Mouse (Mus musculus) gastrocnemius, adult 8-10 months (tissue): ENCODE data around the gene Gng12. TPM values are rescaled to one million over a fixed set of nuclear protein-coding genes. Genes with fewer than 3 reads are reported as not detected.
"Not testable (repeated sequence)": the region's sequence is repeated elsewhere in the genome, so short reads cannot be mapped to it uniquely, and the experiment has no call there.

Experiments
- DNase-seq, 2 experiments: peaks; one replicate each; pipeline ENCODE4 v3.0.0; 2022; ENCODE audit warnings: low spot score in 2 of 2
- total RNA-seq, 4 experiments: library from RNA; stranded (reverse); gene quantifications; 2 replicates each; pipeline ENCODE4 v1.2.4; 2022

Gng12 gene
- total RNA-seq, 4 experiments from 2014 or later: 24.1 to 33.9 (median 29.3) TPM

GRCm38 (mm10) chr6:66989037-66989436, 92.8 kb downstream of the Gng12 start:
- no peak for DNase-seq

GRCm38 (mm10) chr6:66989518-66989917, 93.3 kb downstream of the Gng12 start:
- DNase-seq: no peak

- no peak for DNase-seq
Observed at GRCm38 (mm10) chr6:66992232-66992631, 96.0 kb downstream of the Gng12 start.

DNA sequence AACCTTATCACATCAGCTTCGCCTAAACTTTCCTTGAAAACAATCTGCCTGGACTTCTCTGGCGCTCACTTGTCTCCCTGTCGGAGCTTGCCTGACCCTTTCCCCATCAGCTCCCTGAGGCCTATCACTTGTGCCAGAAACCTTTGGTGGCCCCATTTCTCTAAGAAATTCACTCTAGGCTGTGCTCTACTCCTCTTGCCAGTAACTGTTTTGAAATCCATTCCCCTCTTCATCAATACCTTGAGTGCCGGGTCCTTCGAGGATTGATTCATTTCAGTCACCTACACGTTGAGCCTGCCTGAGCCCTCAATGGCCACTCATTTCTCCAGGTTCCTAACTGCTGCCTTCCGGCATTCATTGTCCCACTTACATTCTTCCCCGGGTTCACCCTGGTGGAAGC, 96.6 kb downstream of the Gng12 start:
- DNase-seq: no peak

DNA sequence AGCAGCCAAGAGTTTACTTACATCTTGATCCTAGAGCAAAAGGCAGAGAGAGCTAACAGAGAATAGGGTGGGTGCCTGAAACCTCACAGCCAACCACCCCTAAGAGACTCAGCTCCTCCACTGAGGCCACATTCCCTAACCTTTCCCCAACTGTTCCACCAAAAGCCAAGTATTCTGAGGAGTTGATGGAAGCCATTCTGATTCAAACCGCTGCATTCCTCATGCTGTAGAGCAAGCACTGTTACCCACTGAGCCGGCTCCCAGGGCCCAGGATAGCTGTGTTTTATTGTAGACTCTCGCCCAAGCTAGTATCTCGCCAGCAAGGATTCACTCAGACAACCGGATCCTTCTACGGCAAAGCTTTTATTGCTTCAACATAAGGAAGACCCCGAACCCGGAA, 98.8 kb downstream of the Gng12 start:
- DNase-seq: no peak

DNA sequence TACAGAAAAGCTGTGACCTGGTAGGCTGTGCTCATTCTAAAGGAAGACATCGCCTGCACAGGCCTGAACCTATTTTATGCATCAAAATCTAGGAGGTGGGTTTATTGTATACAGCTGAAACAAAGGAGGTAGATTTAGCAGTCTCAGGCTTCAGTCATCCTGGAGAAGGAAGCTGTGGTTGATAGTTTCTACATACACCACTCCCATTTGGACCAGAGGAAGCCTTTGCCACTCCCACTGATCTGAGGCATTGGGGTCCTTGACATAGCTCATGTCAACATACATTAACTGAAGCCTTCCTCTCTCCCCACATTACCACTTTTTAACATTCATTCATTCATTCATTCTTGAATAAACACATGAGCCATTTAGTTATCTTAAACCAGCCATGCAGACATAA, 99.6 kb downstream of the Gng12 start:
- no peak for DNase-seq

DNA sequence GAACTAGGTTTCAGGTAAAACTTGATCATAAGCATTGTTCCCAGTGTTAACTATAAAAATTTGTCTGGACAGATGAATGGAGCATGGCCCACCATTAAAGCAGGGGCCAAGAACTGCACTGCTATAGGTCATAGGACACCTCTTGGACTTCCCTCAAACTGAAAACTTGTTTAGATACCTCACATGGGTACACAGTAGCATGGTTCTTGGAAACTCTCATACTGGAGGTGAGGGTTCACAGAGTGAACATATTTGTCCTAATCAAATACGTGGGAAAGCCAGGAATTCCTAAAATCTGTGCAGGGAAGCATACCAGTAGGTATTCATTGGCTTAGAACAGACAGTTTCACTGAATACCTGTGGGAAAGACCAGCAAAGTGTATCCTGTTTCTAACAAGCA, 100.1 kb downstream of the Gng12 start:
- no peak for DNase-seq

DNA sequence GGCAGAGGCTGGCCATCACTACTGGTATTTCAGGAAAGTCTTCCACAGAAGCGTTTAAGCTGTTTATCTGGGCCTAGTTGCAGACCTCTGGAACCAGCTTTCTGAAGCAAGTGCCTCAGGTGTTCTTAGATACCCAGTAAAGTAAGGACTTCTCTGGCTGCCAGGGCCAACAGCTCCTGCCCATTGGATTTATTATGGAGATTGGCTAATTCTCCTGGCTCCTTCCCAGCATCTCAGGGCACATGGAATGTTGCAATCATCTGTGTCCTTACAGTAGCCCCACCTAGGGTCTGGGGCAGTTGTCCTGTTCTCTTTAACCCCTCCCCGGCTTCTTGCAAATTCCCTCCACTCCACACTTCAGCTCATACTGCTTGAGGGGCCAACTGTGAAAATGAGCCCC, 102.4 kb downstream of the Gng12 start:
- DNase-seq: no peak

- no peak for DNase-seq
Observed at GRCm38 (mm10) chr6:66999800-67000199, 103.6 kb downstream of the Gng12 start.

- DNase-seq: no peak
Observed at GRCm38 (mm10) chr6:67009888-67010287, 113.7 kb downstream of the Gng12 start.

DNA sequence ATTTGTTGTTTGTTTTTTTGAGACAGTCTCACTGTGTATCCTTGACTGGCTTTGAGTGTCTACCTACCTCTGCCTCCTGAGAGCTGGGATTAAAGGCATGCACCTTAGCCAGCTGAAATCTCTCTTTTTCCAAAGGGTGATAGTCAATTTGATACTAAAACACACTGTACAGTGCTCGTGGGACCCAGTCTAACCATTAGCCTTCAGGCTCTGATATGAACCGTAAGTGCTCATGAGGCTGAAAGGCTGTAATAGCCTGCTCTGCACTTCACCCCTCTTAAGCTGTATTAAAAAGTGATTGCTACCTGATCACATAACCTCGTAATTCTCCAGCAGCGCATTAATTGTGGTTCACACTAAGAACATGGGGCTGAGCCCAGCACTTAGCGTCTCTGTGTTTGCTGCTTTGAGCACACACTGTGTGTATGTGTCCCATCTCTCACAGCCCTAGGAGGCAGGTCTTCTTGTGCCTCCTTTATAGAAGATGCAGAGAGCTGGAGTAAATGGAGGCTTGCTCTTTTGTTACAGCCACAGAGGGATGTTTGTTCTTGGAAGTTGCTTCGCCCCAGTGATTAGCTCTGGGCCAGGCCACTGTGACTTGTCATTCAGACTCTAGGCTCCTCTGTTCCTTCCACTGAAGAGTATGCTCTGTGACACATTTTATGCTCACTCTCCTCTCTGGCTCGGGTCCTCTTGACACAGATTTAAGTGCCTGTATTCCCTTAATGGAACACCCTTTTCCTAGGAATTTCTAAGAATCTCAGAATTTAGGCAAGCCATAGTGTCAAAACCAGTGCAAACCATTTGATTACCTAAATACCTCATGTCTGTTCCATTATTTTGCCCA, 114.4 kb downstream of the Gng12 start:
- no peak for DNase-seq

- DNase-seq: no peak
Observed at GRCm38 (mm10) chr6:67011217-67011518, 115.0 kb downstream of the Gng12 start.

DNA sequence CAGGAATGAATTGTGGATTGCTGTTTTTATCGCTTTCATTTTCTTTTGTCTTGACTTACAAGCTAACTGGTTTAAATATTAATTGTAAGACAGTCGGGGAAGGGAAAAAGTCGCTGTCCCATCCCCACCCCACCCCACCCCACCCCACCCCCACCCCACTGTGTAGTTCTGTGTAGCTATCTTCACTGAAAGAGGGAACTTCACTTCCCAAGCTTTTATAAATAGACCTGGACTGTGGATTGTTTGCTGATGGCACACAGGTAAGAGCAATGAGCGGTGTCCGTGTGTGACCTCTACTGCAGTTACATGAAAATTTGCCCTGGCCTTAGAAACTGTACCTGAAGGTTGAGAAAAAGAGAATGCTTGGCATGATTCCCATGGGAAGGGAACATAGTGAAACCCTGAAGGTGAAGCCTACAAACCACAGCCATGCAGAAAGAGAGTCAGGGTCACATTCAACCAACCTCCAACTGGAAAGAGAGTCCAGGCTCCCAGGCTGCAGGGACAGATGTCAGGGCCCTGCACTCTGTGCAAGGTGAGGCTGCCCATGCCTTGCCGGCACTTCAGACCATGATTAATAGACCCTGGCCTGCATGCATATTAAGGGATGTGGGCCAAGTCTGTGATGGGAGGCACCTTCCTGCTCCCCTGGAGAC, 117.2 kb downstream of the Gng12 start:
- DNase-seq: no peak

DNA sequence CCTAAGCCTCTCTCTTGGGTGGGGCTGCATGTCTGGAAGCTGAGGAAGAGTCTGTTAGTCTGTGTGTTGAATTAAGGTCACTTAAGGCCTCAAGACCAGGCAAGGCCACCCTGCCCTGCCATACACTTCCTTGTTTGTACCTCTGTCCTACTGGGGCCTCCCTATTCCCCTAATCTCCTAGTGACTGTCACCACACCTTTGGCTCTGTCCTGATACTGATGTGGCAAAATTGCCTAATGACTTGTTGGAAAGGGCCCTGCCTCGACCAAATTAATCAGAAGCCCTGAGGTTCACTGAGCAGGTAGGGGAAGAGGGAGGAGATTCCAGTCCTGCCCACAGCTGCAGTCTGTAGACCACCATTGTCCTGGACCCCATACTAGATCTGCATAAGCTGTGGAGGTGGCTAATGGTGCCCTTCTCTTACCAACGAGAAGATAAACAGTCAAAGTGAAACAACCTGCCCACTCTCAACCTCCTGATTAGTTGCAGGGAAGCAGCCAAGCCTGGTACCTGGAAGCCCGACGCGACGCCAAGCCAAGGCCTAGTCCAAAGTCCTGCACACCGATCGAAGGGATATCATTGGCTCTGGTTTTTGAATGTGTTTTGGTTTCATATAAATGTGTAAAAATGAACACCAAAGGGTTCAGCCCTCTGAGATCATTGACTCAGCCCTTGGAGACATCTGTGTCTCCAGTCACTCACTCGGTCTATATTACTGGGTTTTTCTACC, 117.9 kb downstream of the Gng12 start:
- no peak for DNase-seq

- no peak for DNase-seq
Observed at GRCm38 (mm10) chr6:67014679-67015075, 118.5 kb downstream of the Gng12 start.

DNA sequence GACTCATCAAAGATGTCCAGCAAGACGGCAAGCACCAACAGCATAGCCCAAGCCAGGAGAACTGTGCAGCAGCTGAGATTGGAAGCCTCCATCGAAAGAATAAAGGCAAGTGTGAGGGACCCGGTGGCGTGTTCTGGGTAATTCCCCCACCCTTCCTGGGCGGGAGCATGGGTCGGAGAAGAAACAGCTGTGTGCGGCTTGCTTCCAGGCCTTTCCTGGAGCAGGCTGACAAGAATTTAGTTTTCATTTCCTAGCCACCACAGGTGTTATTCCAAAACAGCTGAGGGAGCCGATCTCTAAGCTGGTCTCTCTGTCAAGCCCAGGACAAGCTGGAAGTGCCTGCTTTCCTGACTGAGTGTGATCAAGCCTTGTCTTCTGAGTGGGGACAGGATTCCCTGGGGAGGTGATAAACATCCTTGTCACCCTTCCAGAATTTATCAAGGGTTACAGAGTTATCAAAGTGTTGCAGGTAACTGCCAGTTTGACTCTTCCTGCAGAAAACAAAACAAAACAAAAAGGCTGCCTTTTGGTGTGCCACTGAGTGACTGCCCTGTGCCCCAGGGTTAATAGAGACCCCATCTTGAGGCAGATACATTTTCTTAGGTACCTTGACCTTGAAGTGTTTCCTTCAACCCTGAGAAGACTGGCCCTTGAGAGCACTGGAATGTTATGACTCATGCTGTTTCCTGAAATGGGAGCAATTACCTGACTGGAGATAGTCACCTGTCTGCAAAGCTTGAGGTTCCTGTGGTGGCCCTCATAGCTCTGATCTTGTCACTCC, 119.7 kb downstream of the Gng12 start:
- peak in 1 of 2 experiments; percentile 19 for DNase-seq

GRCm38 (mm10) chr6:67016520-67017111, 120.4 kb downstream of the Gng12 start:
- no peak for DNase-seq

DNA sequence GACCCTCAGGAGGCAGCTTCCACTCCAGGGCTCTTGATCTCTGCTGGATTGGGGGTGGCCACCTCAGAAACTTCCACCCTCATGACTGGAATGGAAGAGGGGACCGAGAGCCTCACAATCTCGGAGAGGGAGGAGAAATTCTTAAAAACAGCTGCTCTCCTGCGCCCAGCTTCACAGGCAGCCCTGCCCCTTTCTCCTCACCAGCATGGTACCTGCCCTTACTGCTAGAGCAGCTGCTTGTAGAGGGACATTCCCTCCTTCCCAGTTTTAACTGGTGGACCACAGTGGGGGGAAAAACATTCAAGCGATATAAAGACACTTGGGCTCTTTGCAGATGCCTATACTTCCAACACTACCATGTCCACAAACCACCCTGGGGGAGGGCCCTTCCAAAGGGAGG, 122.2 kb downstream of the Gng12 start:
- no peak for DNase-seq

DNA sequence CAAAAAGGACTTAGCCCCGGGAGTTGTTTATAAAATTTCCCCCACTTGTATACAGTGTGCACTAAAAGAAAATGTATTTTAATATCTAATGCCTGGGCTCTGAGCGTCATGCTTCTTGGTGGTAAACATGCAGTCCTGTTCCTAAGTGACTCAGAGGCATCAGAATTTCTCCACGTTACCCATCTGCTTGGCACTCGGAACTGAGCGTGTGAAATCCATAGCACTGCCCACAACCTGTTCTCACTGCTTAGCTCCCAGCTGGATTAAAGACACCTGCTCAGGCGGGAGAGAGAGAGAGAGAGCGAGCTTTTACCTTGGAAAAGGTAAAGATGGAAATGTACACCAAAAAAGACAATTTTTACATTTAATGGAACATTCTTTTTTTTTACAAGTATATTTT, 122.8 kb downstream of the Gng12 start:
- not testable (repeated sequence) for DNase-seq

GRCm38 (mm10) chr6:67021308-67021707, 125.1 kb downstream of the Gng12 start:
- DNase-seq: no peak

GRCm38 (mm10) chr6:67023729-67024128, 127.5 kb downstream of the Gng12 start:
- no peak for DNase-seq
